In genomic region chr1:166751436-166751835, GRCm38 (mm10) we compare ENCODE assay signal across 12 mouse cellular contexts.
A peak's percentile ranks its signal among the peaks of the same experiment; 100 is the strongest.
DNase-seq lines count a peak whose midpoint lies in the region.
"Had no signal": no experiment of that assay in that cellular context is flagged by ENCODE, and none has a peak within 500 bp of the region (broad histone marks: within the 10 kb centered on the region; RNA-seq: fewer than 3 reads in every experiment).

No protein-coding gene starts in this region.

- DNase-seq in cerebellum, adult 11 months: peak; percentile 25
- no peak for DNase-seq in cerebellum, postnatal 4 days (ENCODE audit: low spot score in 2 of 2)
- peak; percentile 33 for DNase-seq in cerebellum, adult 8-10 months
- DNase-seq in cerebellum, adult 9-11 months: no peak
- DNase-seq in cerebellum, postnatal 14 days: peak; percentile 75 to 82
- DNase-seq in frontal cortex, postnatal 14 days (ENCODE audit: low spot score in 2 of 2): no peak
- DNase-seq in embryo, embryonic 11 days: no peak
- DNase-seq: adrenal gland, postnatal 10 days; adrenal gland, postnatal 36 days; gastrocnemius, postnatal 10 days; gastrocnemius, postnatal 36 days; kidney, adult 2 months had no signal

Comparison
In these comparisons a context has a peak if more than half of its experiments do, and no peak if none do; other contexts are left out.
1. DNase-seq: peak in cerebellum, adult 11 months (single experiment), cerebellum, adult 8-10 months (single experiment) and cerebellum, postnatal 14 days (2 of 2); none in cerebellum, postnatal 4 days (0 of 2), cerebellum, adult 9-11 months (single experiment), frontal cortex, postnatal 14 days (0 of 2) and embryo, embryonic 11 days (single experiment).